Mouse (Mus musculus): ENCODE results near the gene Pdik1l. TPM values are rescaled to one million over a fixed set of nuclear protein-coding genes. Genes with fewer than 3 reads are reported as not detected.

Pdik1l gene
- 13.3 and 14.4 TPM in 2 replicates for polyA plus RNA-seq (2012; rRNA removed)

DNA sequence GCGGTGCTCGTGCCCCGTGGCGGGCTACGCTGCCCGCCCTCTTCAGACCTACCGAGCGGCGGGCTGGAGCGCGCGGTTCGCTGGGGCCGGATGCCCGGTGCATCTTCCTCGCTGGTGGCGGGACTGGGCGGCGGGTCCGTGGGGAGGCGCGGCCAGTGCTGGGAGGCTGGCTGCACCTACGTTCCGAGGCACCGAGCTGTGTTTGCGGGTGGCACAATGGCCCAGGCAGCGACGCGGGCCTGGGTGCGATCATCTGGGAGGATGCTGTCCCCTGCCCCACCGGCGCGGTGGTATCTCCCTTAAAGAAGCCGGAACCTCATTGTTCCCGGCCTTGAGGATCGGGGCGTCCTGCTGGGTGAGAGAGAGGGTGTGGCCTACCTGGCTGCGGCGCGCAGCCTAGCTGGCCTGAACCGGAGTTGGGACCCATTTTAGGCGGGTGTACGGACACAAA lies at the start of gene Pdik1l:
TSS of gene Pdik1l (minus strand) at position 321 of the 451 bp plus-strand sequence.
- peaks cover 7% of the 10 kb centered on the region for H3K4me1 ChIP-seq (replicated peaks; ENCODE audit: control insufficient read depth, insufficient read depth, low read length)
- H3K27ac ChIP-seq (ENCODE audit: control insufficient read depth, insufficient read depth, low read length), result peak within 1 kb of the TSS; percentile 67
- under 1% methylated on average over 43 of the region's 43 CpGs for WGBS
- peak; percentile 84 for DNase-seq
- TF ChIP-seq CTCF (IDR thresholded peaks at IDR 0.05; ENCODE audit: borderline replicate concordance, control insufficient read depth, extremely low read depth, insufficient read depth, low read length, poor library complexity) (0 out of 2 replicates have a peak, but pooled peaks have one; percentile 41), POLR2A (IDR thresholded peaks at IDR 0.05; ENCODE audit: control insufficient read depth, extremely low read depth, insufficient read depth, low read length, poor library complexity) (no peak; the same call in 1 of the 2 replicates)
- no peaks in the 10 kb centered on the region for H3K27me3 ChIP-seq (ENCODE audit: control insufficient read depth, insufficient read depth, low read length)
- H3K4me3 ChIP-seq (ENCODE audit: control insufficient read depth, insufficient read depth, low read length), result peak within 1 kb of the TSS; percentile 75
- H3K36me3 ChIP-seq (ENCODE audit: control insufficient read depth, insufficient read depth, low read length), result peaks cover 6% of the 10 kb centered on the region; the same call in 1 of the 2 replicates

DNA sequence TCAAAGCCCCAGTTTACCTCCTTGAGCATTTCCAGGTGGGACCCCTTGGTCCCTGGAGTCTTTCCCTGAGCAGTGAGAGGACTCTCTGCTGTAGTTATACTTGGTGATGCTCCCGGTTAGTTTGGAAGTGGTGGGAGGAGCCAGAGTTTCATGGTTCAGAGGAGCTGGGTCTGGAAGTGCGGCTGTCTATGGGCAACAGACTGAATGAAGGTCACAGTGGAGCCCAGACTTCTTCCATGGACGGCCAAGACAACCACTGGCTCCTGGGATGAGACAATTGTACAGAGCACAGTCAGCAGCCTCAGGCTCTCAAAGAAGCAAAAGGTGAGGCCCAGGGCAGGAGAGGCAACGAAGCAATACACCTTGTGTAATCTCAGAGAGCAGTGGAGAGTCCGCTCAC lies 42.6 kb upstream of the Pdik1l start:
- H3K4me3 ChIP-seq (ENCODE audit: control insufficient read depth, insufficient read depth, low read length), result no peak overlapping the region
- 85% methylated on average over 5 of the region's 5 CpGs for WGBS
- no peaks in the 10 kb centered on the region for H3K27me3 ChIP-seq (ENCODE audit: control insufficient read depth, insufficient read depth, low read length)
- H3K4me1 ChIP-seq (replicated peaks; ENCODE audit: control insufficient read depth, insufficient read depth, low read length), result no peaks in the 10 kb centered on the region
- H3K36me3 ChIP-seq (ENCODE audit: control insufficient read depth, insufficient read depth, low read length), result no peaks in the 10 kb centered on the region
- H3K27ac ChIP-seq (ENCODE audit: control insufficient read depth, insufficient read depth, low read length), result no peak overlapping the region
- TF ChIP-seq CTCF (IDR thresholded peaks at IDR 0.05; ENCODE audit: borderline replicate concordance, control insufficient read depth, extremely low read depth, insufficient read depth, low read length, poor library complexity) (no peak), POLR2A (IDR thresholded peaks at IDR 0.05; ENCODE audit: control insufficient read depth, extremely low read depth, insufficient read depth, low read length, poor library complexity) (no peak)
- no peak for DNase-seq

DNA sequence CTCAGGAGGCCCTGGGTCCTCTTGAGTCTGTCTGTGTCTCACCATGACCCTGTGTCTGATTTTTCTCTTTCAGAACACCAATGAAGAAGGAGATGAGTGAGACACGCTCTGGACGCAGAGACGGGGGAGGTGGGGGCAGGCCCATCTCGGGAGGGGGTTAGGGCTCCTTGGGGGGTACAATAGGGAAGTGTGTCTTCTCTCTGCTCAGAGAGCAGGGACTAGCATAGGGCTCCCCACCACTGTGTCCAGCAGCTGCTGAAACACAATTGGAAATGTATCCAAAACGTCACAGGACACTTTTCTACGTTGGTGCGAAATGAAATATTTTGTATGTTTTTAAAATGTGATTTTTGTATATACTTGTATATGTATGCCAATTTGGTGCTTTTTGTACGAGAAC lies 41.1 kb upstream of the Pdik1l start:
- Histone ChIP-seq H3K36me3 (ENCODE audit: control insufficient read depth, insufficient read depth, low read length) (no peaks in the 10 kb centered on the region), H3K4me3 (ENCODE audit: control insufficient read depth, insufficient read depth, low read length) (no peak overlapping the region), H3K27ac (ENCODE audit: control insufficient read depth, insufficient read depth, low read length) (no peak overlapping the region), H3K27me3 (ENCODE audit: control insufficient read depth, insufficient read depth, low read length) (no peaks in the 10 kb centered on the region), H3K4me1 (replicated peaks; ENCODE audit: control insufficient read depth, insufficient read depth, low read length) (no peaks in the 10 kb centered on the region)
- DNase-seq, result no peak
- no peak for TF ChIP-seq POLR2A (IDR thresholded peaks at IDR 0.05; ENCODE audit: control insufficient read depth, extremely low read depth, insufficient read depth, low read length, poor library complexity)
- TF ChIP-seq CTCF (IDR thresholded peaks at IDR 0.05; ENCODE audit: borderline replicate concordance, control insufficient read depth, extremely low read depth, insufficient read depth, low read length, poor library complexity), result no peak
- 86% methylated on average over 8 of the region's 8 CpGs for WGBS

DNA sequence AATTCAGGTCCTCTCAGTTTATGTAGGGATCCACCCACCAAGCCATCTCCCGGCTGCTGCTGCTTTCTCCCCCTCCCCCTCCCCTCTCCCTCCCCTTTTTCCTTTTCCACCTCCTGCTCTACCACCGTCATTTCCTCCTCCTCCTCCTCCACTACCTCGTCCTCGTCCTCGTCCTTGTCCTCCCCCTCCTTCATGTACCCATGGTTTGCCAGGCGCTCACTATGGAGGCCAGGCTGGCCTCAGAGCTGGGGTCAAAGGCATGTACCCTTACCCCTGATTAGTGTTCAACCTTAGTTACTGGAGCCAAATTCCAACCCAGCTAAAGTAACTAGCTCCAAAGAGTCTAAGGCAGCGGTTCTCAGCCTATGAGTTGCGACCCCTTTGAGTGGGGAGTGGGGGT lies 40.5 kb upstream of the Pdik1l start:
- DNase-seq, result no peak
- 61% methylated on average over 8 of the region's 8 CpGs for WGBS
- Histone ChIP-seq H3K27me3 (ENCODE audit: control insufficient read depth, insufficient read depth, low read length) (no peaks in the 10 kb centered on the region), H3K27ac (ENCODE audit: control insufficient read depth, insufficient read depth, low read length) (no peak overlapping the region), H3K4me1 (replicated peaks; ENCODE audit: control insufficient read depth, insufficient read depth, low read length) (no peaks in the 10 kb centered on the region), H3K4me3 (ENCODE audit: control insufficient read depth, insufficient read depth, low read length) (no peak overlapping the region), H3K36me3 (ENCODE audit: control insufficient read depth, insufficient read depth, low read length) (no peaks in the 10 kb centered on the region)
- TF ChIP-seq CTCF (IDR thresholded peaks at IDR 0.05; ENCODE audit: borderline replicate concordance, control insufficient read depth, extremely low read depth, insufficient read depth, low read length, poor library complexity), result no peak
- TF ChIP-seq POLR2A (IDR thresholded peaks at IDR 0.05; ENCODE audit: control insufficient read depth, extremely low read depth, insufficient read depth, low read length, poor library complexity), result no peak

DNA sequence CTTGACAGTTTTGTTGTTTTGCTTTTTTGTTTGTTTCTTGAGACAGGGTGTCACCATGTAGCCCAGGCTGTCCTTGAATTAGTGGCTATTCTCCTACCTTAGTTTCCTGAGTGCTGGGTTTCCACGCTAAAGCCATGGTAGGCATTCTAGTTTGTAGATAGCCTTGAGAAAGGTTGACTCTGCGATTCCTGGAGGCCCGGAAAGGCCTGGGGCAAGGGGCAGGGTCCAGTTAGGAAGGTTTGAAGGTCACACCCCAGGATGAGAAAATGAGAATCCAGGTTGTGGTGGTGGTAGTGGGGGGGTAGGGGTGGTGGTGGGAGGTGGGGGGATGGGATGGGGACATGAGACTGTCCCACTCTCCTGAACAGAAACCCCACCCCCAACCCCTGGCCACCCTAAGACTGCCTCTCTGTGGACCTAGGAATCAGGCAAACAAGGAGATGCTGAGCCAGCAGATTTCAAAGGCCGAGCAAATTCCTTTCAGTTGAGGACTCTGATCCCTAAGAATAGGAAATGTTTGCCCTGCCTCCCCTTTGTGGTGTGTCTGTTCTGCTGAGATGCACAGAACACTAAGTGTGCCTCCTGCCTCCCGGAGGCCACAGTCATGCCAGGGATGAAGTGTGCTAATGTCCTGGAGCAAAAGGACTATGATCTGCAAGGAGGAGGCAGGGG lies 39.3 kb upstream of the Pdik1l start:
- Histone ChIP-seq H3K4me3 (ENCODE audit: control insufficient read depth, insufficient read depth, low read length) (no peak overlapping the region), H3K27ac (ENCODE audit: control insufficient read depth, insufficient read depth, low read length) (no peak overlapping the region), H3K27me3 (ENCODE audit: control insufficient read depth, insufficient read depth, low read length) (no peaks in the 10 kb centered on the region), H3K36me3 (ENCODE audit: control insufficient read depth, insufficient read depth, low read length) (no peaks in the 10 kb centered on the region), H3K4me1 (replicated peaks; ENCODE audit: control insufficient read depth, insufficient read depth, low read length) (no peaks in the 10 kb centered on the region)
- WGBS, result 93% methylated on average over 5 of the region's 5 CpGs
- no peak for TF ChIP-seq CTCF (IDR thresholded peaks at IDR 0.05; ENCODE audit: borderline replicate concordance, control insufficient read depth, extremely low read depth, insufficient read depth, low read length, poor library complexity)
- no peak for TF ChIP-seq POLR2A (IDR thresholded peaks at IDR 0.05; ENCODE audit: control insufficient read depth, extremely low read depth, insufficient read depth, low read length, poor library complexity)
- no peak for DNase-seq

DNA sequence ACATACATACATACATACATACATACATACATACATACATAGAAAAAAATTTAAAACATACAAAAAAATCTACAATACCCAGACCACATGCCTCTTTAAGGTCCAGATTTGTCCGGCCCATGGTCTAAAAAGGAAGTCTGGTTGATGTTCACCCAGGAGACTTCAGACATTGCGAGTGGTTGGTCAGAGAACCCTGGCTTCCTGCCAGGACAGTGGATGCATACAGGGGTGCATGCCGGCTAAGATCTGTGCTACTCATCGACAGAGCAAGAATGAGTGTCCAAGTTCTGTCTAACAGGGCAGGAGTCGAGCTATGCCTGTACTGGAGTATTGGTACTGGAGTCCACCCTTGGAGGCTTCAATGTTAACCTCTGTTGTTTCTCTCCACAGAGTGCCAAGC lies 37.0 kb upstream of the Pdik1l start:
- H3K36me3 ChIP-seq (ENCODE audit: control insufficient read depth, insufficient read depth, low read length), result no peaks in the 10 kb centered on the region
- H3K4me1 ChIP-seq (replicated peaks; ENCODE audit: control insufficient read depth, insufficient read depth, low read length), result no peaks in the 10 kb centered on the region
- no peak for DNase-seq
- no peaks in the 10 kb centered on the region for H3K27me3 ChIP-seq (ENCODE audit: control insufficient read depth, insufficient read depth, low read length)
- 50% methylated on average over 5 of the region's 5 CpGs for WGBS
- H3K27ac ChIP-seq (ENCODE audit: control insufficient read depth, insufficient read depth, low read length), result no peak overlapping the region
- TF ChIP-seq CTCF (IDR thresholded peaks at IDR 0.05; ENCODE audit: borderline replicate concordance, control insufficient read depth, extremely low read depth, insufficient read depth, low read length, poor library complexity) (no peak), POLR2A (IDR thresholded peaks at IDR 0.05; ENCODE audit: control insufficient read depth, extremely low read depth, insufficient read depth, low read length, poor library complexity) (no peak)
- H3K4me3 ChIP-seq (ENCODE audit: control insufficient read depth, insufficient read depth, low read length), result no peak overlapping the region
